Mouse (Mus musculus): ENCODE results near the gene Ap1s2.

Ap1s2 gene

DNA sequence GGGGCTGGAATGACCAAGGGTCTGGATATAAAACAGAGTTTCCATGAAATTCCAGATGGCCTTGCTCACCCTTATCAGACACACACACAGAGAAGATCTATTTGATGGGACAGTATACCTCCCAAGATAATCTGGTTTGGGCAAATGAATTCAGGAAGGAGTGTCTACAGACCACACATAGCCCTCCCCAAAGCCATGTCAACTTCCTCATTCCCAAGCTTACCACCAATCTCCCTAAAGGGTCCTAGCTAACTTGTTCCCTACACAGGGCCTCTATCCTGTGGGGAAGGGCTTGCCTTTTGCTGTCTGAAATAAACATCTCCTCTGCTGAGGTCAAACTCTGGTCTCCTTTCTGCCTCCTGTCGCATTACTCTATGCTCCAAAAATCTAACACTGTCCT lies 72.3 kb downstream of the Ap1s2 start:
- DNase-seq (ENCODE audit: low spot score) = no peak

GRCm38 (mm10) chrX:163981500-163981899 lies 72.7 kb downstream of the Ap1s2 start:
- DNase-seq (ENCODE audit: low spot score) = no peak

GRCm38 (mm10) chrX:163982129-163982528 lies 73.3 kb downstream of the Ap1s2 start:
- no peak for DNase-seq (ENCODE audit: low spot score)
